Mouse (Mus musculus): ENCODE results near the gene Ifi27l2a.

GRCm38 (mm10) chr12:103491091-103491730, 47.7 kb upstream of the Ifi27l2a start:
- TF ChIP-seq CTCF (conservative IDR thresholded peaks at IDR 0.05 in 1 of 2, IDR thresholded peaks at IDR 0.05 in 1 of 2; ENCODE audit: low read depth in 2 of 2, low read length in 2 of 2) (no peak), MEF2A (IDR thresholded peaks at IDR 0.05; ENCODE audit: borderline replicate concordance, low read depth, low read length) (no peak), TCF12 (IDR thresholded peaks at IDR 0.05; ENCODE audit: low read depth, low read length) (no peak), POLR2A (IDR thresholded peaks at IDR 0.05; ENCODE audit: low read depth, low read length) (no peak), ZC3H11A (IDR thresholded peaks at IDR 0.05; ENCODE audit: low read depth, low read length) (no peak), MAX (IDR thresholded peaks at IDR 0.05; ENCODE audit: low read length) (no peak), SIN3A (IDR thresholded peaks at IDR 0.05; ENCODE audit: low read length) (no peak), JUN (IDR thresholded peaks at IDR 0.05; ENCODE audit: insufficient read depth, low read depth, low read length) (no peak), E2F4 (IDR thresholded peaks at IDR 0.05; ENCODE audit: insufficient replicate concordance, low read depth, low read length) (no peak), ETS1 (conservative IDR thresholded peaks at IDR 0.05; ENCODE audit: low read depth, low read length) (no peak), RAD21 (IDR thresholded peaks at IDR 0.05; ENCODE audit: low read depth, low read length) (no peak)
